Mouse (Mus musculus): Measurements from ENCODE around the gene Abcc9. TPM values are rescaled to one million over a fixed set of nuclear protein-coding genes. Genes with fewer than 3 reads are reported as not detected.

The Abcc9 gene
- polyA plus RNA-seq, 1 experiment from 2014 or later = 1.9 TPM

- whole genome bisulfite sequencing = 48% methylated on average over 5 of the region's 5 CpGs
- Histone ChIP-seq H3K4me3 (no peak overlapping the region), H3K36me3 (no peaks in the 10 kb centered on the region), H3K9me3 (no peaks in the 10 kb centered on the region), H3K27me3 (no peaks in the 10 kb centered on the region), H3K27ac (no peak overlapping the region), H3K9ac (no peak overlapping the region), H3K4me2 (replicated peaks) (no peak overlapping the region), H3K4me1 (no peaks in the 10 kb centered on the region)
- ATAC-seq (ENCODE audit: insufficient number of reproducible peaks, insufficient read depth, low FRiP score, low TSS enrichment) = no peak
Measured at GRCm38 (mm10) chr6:142654561-142654960, 47.6 kb downstream of the Abcc9 start.

GRCm38 (mm10) chr6:142652175-142652574, 49.9 kb downstream of the Abcc9 start:
- Histone ChIP-seq H3K36me3 (no peaks in the 10 kb centered on the region), H3K4me3 (no peak overlapping the region), H3K9ac (no peak overlapping the region), H3K9me3 (no peaks in the 10 kb centered on the region), H3K27me3 (no peaks in the 10 kb centered on the region), H3K4me2 (replicated peaks) (no peak overlapping the region), H3K27ac (no peak overlapping the region), H3K4me1 (no peaks in the 10 kb centered on the region)
- ATAC-seq (ENCODE audit: insufficient number of reproducible peaks, insufficient read depth, low FRiP score, low TSS enrichment) = no peak
- WGBS = 79% methylated on average over 1 of the region's 1 CpGs

- WGBS = 72% methylated on average over 3 of the region's 3 CpGs
- no peaks in the 10 kb centered on the region for H3K27me3 ChIP-seq
- ATAC-seq (ENCODE audit: insufficient number of reproducible peaks, insufficient read depth, low FRiP score, low TSS enrichment) = no peak
- H3K4me1 ChIP-seq = no peaks in the 10 kb centered on the region
- no peaks in the 10 kb centered on the region for H3K9me3 ChIP-seq
- no peak overlapping the region for H3K27ac ChIP-seq
- no peak overlapping the region for H3K4me2 ChIP-seq (replicated peaks)
- no peak overlapping the region for H3K4me3 ChIP-seq
- H3K9ac ChIP-seq = no peak overlapping the region
- no peaks in the 10 kb centered on the region for H3K36me3 ChIP-seq
Measured at GRCm38 (mm10) chr6:142649331-142649730, 52.8 kb downstream of the Abcc9 start.

- Histone ChIP-seq H3K4me1 (no peaks in the 10 kb centered on the region), H3K27me3 (no peaks in the 10 kb centered on the region), H3K36me3 (no peaks in the 10 kb centered on the region), H3K27ac (no peak overlapping the region), H3K9me3 (no peaks in the 10 kb centered on the region), H3K4me3 (no peak overlapping the region), H3K9ac (no peak overlapping the region), H3K4me2 (replicated peaks) (no peak overlapping the region)
- WGBS = 72% methylated on average over 7 of the region's 7 CpGs
- no peak for ATAC-seq (ENCODE audit: insufficient number of reproducible peaks, insufficient read depth, low FRiP score, low TSS enrichment)
Measured at GRCm38 (mm10) chr6:142645474-142645873, 56.6 kb downstream of the Abcc9 start.

- Histone ChIP-seq H3K36me3 (no peaks in the 10 kb centered on the region), H3K4me2 (replicated peaks) (no peak overlapping the region), H3K4me3 (no peak overlapping the region), H3K9me3 (no peaks in the 10 kb centered on the region), H3K27me3 (no peaks in the 10 kb centered on the region), H3K27ac (no peak overlapping the region), H3K9ac (no peak overlapping the region), H3K4me1 (peaks cover 6% of the 10 kb centered on the region)
- WGBS = 85% methylated on average over 10 of the region's 10 CpGs
- ATAC-seq (ENCODE audit: insufficient number of reproducible peaks, insufficient read depth, low FRiP score, low TSS enrichment) = no peak
Measured at GRCm38 (mm10) chr6:142639301-142639700, 62.8 kb downstream of the Abcc9 start.

- H3K27me3 ChIP-seq = no peaks in the 10 kb centered on the region
- H3K4me2 ChIP-seq (replicated peaks) = no peak overlapping the region
- ATAC-seq (ENCODE audit: insufficient number of reproducible peaks, insufficient read depth, low FRiP score, low TSS enrichment) = no peak; the same call in 1 of the 2 replicates
- H3K9me3 ChIP-seq = no peaks in the 10 kb centered on the region
- H3K9ac ChIP-seq = no peak overlapping the region
- no peak overlapping the region for H3K27ac ChIP-seq
- H3K36me3 ChIP-seq = no peaks in the 10 kb centered on the region
- no peak overlapping the region for H3K4me3 ChIP-seq
- H3K4me1 ChIP-seq = peaks cover 6% of the 10 kb centered on the region
- WGBS = 41% methylated on average over 4 of the region's 4 CpGs
Measured at GRCm38 (mm10) chr6:142635654-142636053, 66.5 kb downstream of the Abcc9 start.

GRCm38 (mm10) chr6:142635185-142635583, 66.9 kb downstream of the Abcc9 start:
- no peak for ATAC-seq (ENCODE audit: insufficient number of reproducible peaks, insufficient read depth, low FRiP score, low TSS enrichment)
- Histone ChIP-seq H3K4me3 (no peak overlapping the region), H3K4me1 (peaks cover 6% of the 10 kb centered on the region), H3K27ac (no peak overlapping the region), H3K27me3 (no peaks in the 10 kb centered on the region), H3K9me3 (no peaks in the 10 kb centered on the region), H3K9ac (no peak overlapping the region), H3K36me3 (no peaks in the 10 kb centered on the region), H3K4me2 (replicated peaks) (no peak overlapping the region)

GRCm38 (mm10) chr6:142634530-142635184, 67.5 kb downstream of the Abcc9 start:
- Histone ChIP-seq H3K9me3 (no peaks in the 10 kb centered on the region), H3K9ac (no peak overlapping the region), H3K27me3 (no peaks in the 10 kb centered on the region), H3K4me1 (peaks cover 6% of the 10 kb centered on the region), H3K27ac (no peak overlapping the region), H3K4me3 (no peak overlapping the region), H3K4me2 (replicated peaks) (no peak overlapping the region), H3K36me3 (no peaks in the 10 kb centered on the region)
- peak; percentile 47; the same call in 1 of the 2 replicates for ATAC-seq (ENCODE audit: insufficient number of reproducible peaks, insufficient read depth, low FRiP score, low TSS enrichment)
- WGBS = 60% methylated on average over 10 of the region's 10 CpGs

GRCm38 (mm10) chr6:142623351-142623750, 78.8 kb downstream of the Abcc9 start:
- Histone ChIP-seq H3K9me3 (no peaks in the 10 kb centered on the region), H3K27me3 (no peaks in the 10 kb centered on the region), H3K4me2 (replicated peaks) (no peak overlapping the region), H3K36me3 (no peaks in the 10 kb centered on the region), H3K4me1 (no peaks in the 10 kb centered on the region), H3K9ac (no peak overlapping the region), H3K4me3 (no peak overlapping the region), H3K27ac (no peak overlapping the region)
- whole genome bisulfite sequencing = 58% methylated on average over 6 of the region's 6 CpGs
- no peak for ATAC-seq (ENCODE audit: insufficient number of reproducible peaks, insufficient read depth, low FRiP score, low TSS enrichment)

- no peak for ATAC-seq (ENCODE audit: insufficient number of reproducible peaks, insufficient read depth, low FRiP score, low TSS enrichment)
- WGBS = 33% methylated on average over 3 of the region's 3 CpGs
- Histone ChIP-seq H3K4me3 (no peak overlapping the region), H3K9me3 (no peaks in the 10 kb centered on the region), H3K36me3 (no peaks in the 10 kb centered on the region), H3K4me2 (replicated peaks) (no peak overlapping the region), H3K9ac (no peak overlapping the region), H3K27ac (no peak overlapping the region), H3K27me3 (no peaks in the 10 kb centered on the region), H3K4me1 (0 out of 2 replicates have a peak, but pooled peaks cover 2% of the 10 kb centered on the region)
Measured at GRCm38 (mm10) chr6:142616659-142617058, 85.5 kb downstream of the Abcc9 start.

GRCm38 (mm10) chr6:142614324-142614723, 87.8 kb downstream of the Abcc9 start:
- Histone ChIP-seq H3K27ac (no peak overlapping the region), H3K4me2 (replicated peaks) (no peak overlapping the region), H3K9ac (no peak overlapping the region), H3K4me1 (peaks cover 12% of the 10 kb centered on the region), H3K4me3 (no peak overlapping the region), H3K27me3 (no peaks in the 10 kb centered on the region), H3K36me3 (no peaks in the 10 kb centered on the region), H3K9me3 (no peaks in the 10 kb centered on the region)
- WGBS = 71% methylated on average over 10 of the region's 10 CpGs
- ATAC-seq (ENCODE audit: insufficient number of reproducible peaks, insufficient read depth, low FRiP score, low TSS enrichment) = no peak

- Histone ChIP-seq H3K27me3 (no peaks in the 10 kb centered on the region), H3K4me2 (replicated peaks) (no peak overlapping the region), H3K9ac (no peak overlapping the region), H3K27ac (no peak overlapping the region), H3K4me3 (no peak overlapping the region), H3K9me3 (no peaks in the 10 kb centered on the region), H3K36me3 (no peaks in the 10 kb centered on the region), H3K4me1 (peaks cover 15% of the 10 kb centered on the region)
- 82% methylated on average over 8 of the region's 8 CpGs for WGBS
- no peak for ATAC-seq (ENCODE audit: insufficient number of reproducible peaks, insufficient read depth, low FRiP score, low TSS enrichment)
Measured at GRCm38 (mm10) chr6:142612366-142612765, 89.7 kb downstream of the Abcc9 start.

All from embryonic facial prominence, embryonic 12.5 days (tissue).